ENCODE assay signal across 8 mouse cellular contexts in genomic region chr9:35017563-35017962, GRCm38 (mm10).
DNase-seq lines count a peak whose midpoint lies in the region; ATAC-seq lines count a peak whose summit lies in the region.

No protein-coding gene starts in this region.

- no peaks in the 10 kb centered on the region for H3K36me3 ChIP-seq in kidney, embryonic 16.5 days (ENCODE audit: insufficient read depth, low read length)

- H3K9me3 ChIP-seq in kidney, embryonic 16.5 days (ENCODE audit: low read length): no peaks in the 10 kb centered on the region

- H3K4me1 ChIP-seq in kidney, embryonic 16.5 days (ENCODE audit: insufficient read depth, low read length): 0 out of 2 replicates have a peak, but pooled peaks cover 6% of the 10 kb centered on the region

- H3K4me2 ChIP-seq in kidney, embryonic 16.5 days (replicated peaks; ENCODE audit: low read depth, low read length): peak overlapping the region; percentile 34

- no peak overlapping the region for H3K9ac ChIP-seq in kidney, embryonic 16.5 days (replicated peaks; ENCODE audit: low read length)

- H3K27ac ChIP-seq in kidney, embryonic 16.5 days (ENCODE audit: low read length): no peak overlapping the region

- no peak overlapping the region for H3K4me3 ChIP-seq in kidney, embryonic 16.5 days (ENCODE audit: low read length)

- ATAC-seq in kidney, embryonic 16.5 days (ENCODE audit: low FRiP score, low TSS enrichment): no peak

- DNase-seq in kidney, adult 11 months: no peak
- DNase-seq in cerebellum, postnatal 10 days: peak; percentile 63 to 69
- peak; percentile 71 to 81 for DNase-seq in frontal cortex, postnatal 36 days (ENCODE audit: low spot score in 2 of 2)
- peak; percentile 69 to 73 for DNase-seq in left cerebral cortex, postnatal 10 days (ENCODE audit: extremely low spot score in 1 of 2, low spot score in 2 of 2)
- DNase-seq in right cerebral cortex, adult 2 months (ENCODE audit: low spot score in 2 of 2): peak; percentile 75 to 83
- DNase-seq in B cell, adult 2 months: no peak
- DNase-seq in urinary bladder, postnatal 25 days (ENCODE audit: low spot score): no peak

- WGBS in kidney, embryonic 16.5 days: 18% methylated on average over 13 of the region's 13 CpGs

- intact Hi-C loops in left cerebral cortex, postnatal 10 days (cut with DNase I): loop anchor here (5.0 kb wide), 3 partner anchors 35 to 1755 kb away; partner anchors contain the start of gene Kirrel3

- H3K27me3 ChIP-seq in kidney, embryonic 16.5 days (ENCODE audit: insufficient read depth, low read length): peaks cover 7% of the 10 kb centered on the region; the same call in 1 of the 2 replicates

Comparison
In these comparisons a context has a peak if more than half of its experiments do, and no peak if none do; other contexts are left out.
1. DNase-seq: peak in cerebellum, postnatal 10 days (2 of 2), frontal cortex, postnatal 36 days (2 of 2), left cerebral cortex, postnatal 10 days (2 of 2) and right cerebral cortex, adult 2 months (2 of 2); none in kidney, adult 11 months (single experiment), B cell, adult 2 months (0 of 2) and urinary bladder, postnatal 25 days (single experiment).